Mouse (Mus musculus) C2C12 (cell line): ENCODE measurements around the gene Slc25a17.

Experiments
- CTCF ChIP-seq: IDR thresholded peaks from one replicate; pipeline ENCODE4 v1.5.1; 2011; ENCODE audit not compliant: control insufficient read depth, insufficient read depth, insufficient read length
- MYOG ChIP-seq: IDR thresholded peaks from one replicate; pipeline ENCODE4 v1.6.1; 2011; ENCODE audit not compliant: control insufficient read depth, insufficient read length; ENCODE audit errors: extremely low read depth
- USF1 ChIP-seq: IDR thresholded peaks from one replicate; pipeline ENCODE4 v1.6.1; 2011; ENCODE audit warnings: low read depth, mild to moderate bottlenecking, control low read depth, moderate library complexity

GRCm38 (mm10) chr15:81294386-81294785 is 66.2 kb downstream of the Slc25a17 start:
- TF ChIP-seq CTCF = no peak
- no peak for TF ChIP-seq USF1
- no peak for TF ChIP-seq MYOG
